Mouse (Mus musculus) embryonic facial prominence, embryonic 12.5 days (tissue): ENCODE data around the gene A930002H24Rik. TPM values are rescaled to one million over a fixed set of nuclear protein-coding genes. Genes with fewer than 3 reads are reported as not detected.
A peak's percentile ranks its signal among the peaks of the same experiment; 100 is the strongest.
"Not testable (repeated sequence)": the region's sequence is repeated elsewhere in the genome, so short reads cannot be mapped to it uniquely, and the experiment has no call there.

ENCODE experiments used
- ATAC-seq: fragments of 200-750 bp; cut with Nextera tagmentation; 2 replicates; pipeline ENCODE4 v1.8.0; 2017; ENCODE audit not compliant: insufficient number of reproducible peaks, insufficient read depth, low FRiP score, low TSS enrichment
- H3K27ac ChIP-seq: fragments of 300-500 bp; sonication (generic); 2 replicates; pipeline ENCODE4 v1.5.1; 2016; ENCODE audit warnings: mild to moderate bottlenecking
- H3K27me3 ChIP-seq: fragments of 300-500 bp; sonication (generic); 2 replicates; pipeline ENCODE4 v1.6.1; 2016; ENCODE audit warnings: mild to moderate bottlenecking, moderate library complexity
- H3K36me3 ChIP-seq: fragments of 300-500 bp; sonication (generic); 2 replicates; pipeline ENCODE4 v1.6.1; 2016; ENCODE audit warnings: mild to moderate bottlenecking
- H3K4me1 ChIP-seq: fragments of 300-500 bp; sonication (generic); 2 replicates; pipeline ENCODE4 v1.6.1; 2016
- H3K4me2 ChIP-seq: fragments of 300-500 bp; sonication (generic); replicated peaks from 2 replicates; pipeline ENCODE4 v1.6.1; 2016; ENCODE audit warnings: mild to moderate bottlenecking, moderate library complexity
- H3K4me3 ChIP-seq: fragments of 300-500 bp; sonication (generic); 2 replicates; pipeline ENCODE4 v1.5.1; 2016; ENCODE audit warnings: mild to moderate bottlenecking
- H3K9ac ChIP-seq: fragments of 300-500 bp; sonication (generic); 2 replicates; pipeline ENCODE4 v1.6.1; 2016; ENCODE audit warnings: mild to moderate bottlenecking, moderate library complexity
- H3K9me3 ChIP-seq: fragments of 300-500 bp; sonication (generic); 2 replicates; pipeline ENCODE4 v1.6.1; 2016; ENCODE audit warnings: mild to moderate bottlenecking, moderate library complexity
- WGBS: fragments of 180-500 bp; shearing (Covaris S2); methylation state at CpG from one replicate; pipeline ENCODE4 v1.1.7; 2016; 5-methylcytosine and 5-hydroxymethylcytosine counted together
- polyA plus RNA-seq: library from polyadenylated mRNA; unstranded; fragments of >200 nt; fragmentation: Nextera tagmentation; extraction: Ambion mirVana; gene quantifications from 2 replicates; pipeline ENCODE4 v1.2.1, GENCODE M21; 2016

The A930002H24Rik gene
- polyA plus RNA-seq, 1 experiment from 2014 or later, result 2.7 TPM

- H3K4me3 ChIP-seq, result no peak overlapping the region
- ATAC-seq, result no peak
- WGBS, result 42% methylated on average over 4 of the region's 4 CpGs
- H3K9ac ChIP-seq, result no peak overlapping the region
- no peaks in the 10 kb centered on the region for H3K9me3 ChIP-seq
- H3K4me1 ChIP-seq, result no peaks in the 10 kb centered on the region; the same call in 1 of the 2 replicates
- no peak overlapping the region for H3K4me2 ChIP-seq
- H3K27ac ChIP-seq, result no peak overlapping the region
- H3K36me3 ChIP-seq, result no peaks in the 10 kb centered on the region
- H3K27me3 ChIP-seq, result no peaks in the 10 kb centered on the region
Measured at GRCm38 (mm10) chr17:63860988-63861387, 2.6 kb downstream of the A930002H24Rik start.

- no peaks in the 10 kb centered on the region for H3K9me3 ChIP-seq
- no peaks in the 10 kb centered on the region for H3K36me3 ChIP-seq
- H3K27ac ChIP-seq, result no peak overlapping the region
- H3K4me2 ChIP-seq, result no peak overlapping the region
- H3K4me1 ChIP-seq, result no peaks in the 10 kb centered on the region; the same call in 1 of the 2 replicates
- H3K9ac ChIP-seq, result no peak overlapping the region
- no peak for ATAC-seq
- no peaks in the 10 kb centered on the region for H3K27me3 ChIP-seq
- WGBS, result 83% methylated on average over 7 of the region's 7 CpGs
- H3K4me3 ChIP-seq, result no peak overlapping the region
Measured at GRCm38 (mm10) chr17:63857023-63857544, 6.5 kb downstream of the A930002H24Rik start.

- Histone ChIP-seq H3K4me3 (no peak overlapping the region; the same call in 1 of the 2 replicates), H3K9ac (no peak overlapping the region; the same call in 1 of the 2 replicates), H3K4me1 (0 out of 2 replicates have a peak, but pooled peaks cover 3% of the 10 kb centered on the region), H3K27me3 (no peaks in the 10 kb centered on the region), H3K4me2 (peak overlapping the region; percentile 56), H3K9me3 (no peaks in the 10 kb centered on the region), H3K36me3 (no peaks in the 10 kb centered on the region), H3K27ac (no peak overlapping the region)
- ATAC-seq, result no peak
- WGBS, result 83% methylated on average over 9 of the region's 9 CpGs
Measured at GRCm38 (mm10) chr17:63850016-63850415, 13.6 kb downstream of the A930002H24Rik start.

- Histone ChIP-seq H3K4me3 (peak overlapping the region; percentile 66), H3K36me3 (no peaks in the 10 kb centered on the region), H3K27me3 (no peaks in the 10 kb centered on the region), H3K4me2 (peak overlapping the region; percentile 56), H3K4me1 (0 out of 2 replicates have a peak, but pooled peaks cover 3% of the 10 kb centered on the region), H3K9me3 (no peaks in the 10 kb centered on the region), H3K27ac (peak overlapping the region; percentile 54), H3K9ac (peak overlapping the region; percentile 77)
- WGBS, result 2% methylated on average over 18 of the region's 22 CpGs
- peak; percentile 99 for ATAC-seq
Measured at GRCm38 (mm10) chr17:63849566-63849965, 14.0 kb downstream of the A930002H24Rik start.

- Histone ChIP-seq H3K4me1 (0 out of 2 replicates have a peak, but pooled peaks cover 3% of the 10 kb centered on the region), H3K4me3 (peak overlapping the region; percentile 66), H3K9ac (peak overlapping the region; percentile 77), H3K36me3 (no peaks in the 10 kb centered on the region), H3K4me2 (peak overlapping the region; percentile 56), H3K27me3 (no peaks in the 10 kb centered on the region), H3K9me3 (no peaks in the 10 kb centered on the region), H3K27ac (peak overlapping the region; percentile 54)
- no peak for ATAC-seq
- WGBS, result 8% methylated on average over 6 of the region's 6 CpGs
Measured at GRCm38 (mm10) chr17:63849151-63849550, 14.4 kb downstream of the A930002H24Rik start.

- not testable (repeated sequence) for ATAC-seq
- 93% methylated on average over 3 of the region's 3 CpGs for WGBS
Measured at GRCm38 (mm10) chr17:63845766-63846165, 17.8 kb downstream of the A930002H24Rik start.

GRCm38 (mm10) chr17:63844936-63845335 is 18.7 kb downstream of the A930002H24Rik start:
- no peak overlapping the region for H3K27ac ChIP-seq
- no peak overlapping the region for H3K4me3 ChIP-seq
- 0 out of 2 replicates have a peak, but pooled peaks cover 3% of the 10 kb centered on the region for H3K4me1 ChIP-seq
- H3K4me2 ChIP-seq, result no peak overlapping the region
- WGBS, result 77% methylated on average over 5 of the region's 5 CpGs
- H3K27me3 ChIP-seq, result no peaks in the 10 kb centered on the region
- no peaks in the 10 kb centered on the region for H3K9me3 ChIP-seq
- no peak for ATAC-seq
- H3K36me3 ChIP-seq, result no peaks in the 10 kb centered on the region
- no peak overlapping the region for H3K9ac ChIP-seq

More at GRCm38 (mm10) chr17:63845766-63846165, 17.8 kb downstream of the A930002H24Rik start:
- not testable (repeated sequence) for H3K36me3 ChIP-seq, H3K4me2 ChIP-seq, H3K4me1 ChIP-seq, H3K4me3 ChIP-seq, H3K9me3 ChIP-seq, H3K27ac ChIP-seq, H3K9ac ChIP-seq, H3K27me3 ChIP-seq

- Histone ChIP-seq H3K9me3 (no peaks in the 10 kb centered on the region), H3K4me1 (no peaks in the 10 kb centered on the region), H3K36me3 (no peaks in the 10 kb centered on the region), H3K27me3 (no peaks in the 10 kb centered on the region), H3K4me2 (no peak overlapping the region), H3K27ac (no peak overlapping the region), H3K4me3 (no peak overlapping the region), H3K9ac (no peak overlapping the region)
- 81% methylated on average over 1 of the region's 1 CpGs for WGBS
- no peak for ATAC-seq
Measured at GRCm38 (mm10) chr17:63842226-63842625, 21.4 kb downstream of the A930002H24Rik start.

- H3K4me3 ChIP-seq, result no peak overlapping the region
- no peaks in the 10 kb centered on the region for H3K4me1 ChIP-seq
- no peak overlapping the region for H3K9ac ChIP-seq
- ATAC-seq, result no peak
- no peaks in the 10 kb centered on the region for H3K36me3 ChIP-seq
- WGBS, result 81% methylated on average over 3 of the region's 3 CpGs
- no peak overlapping the region for H3K4me2 ChIP-seq
- H3K27me3 ChIP-seq, result no peaks in the 10 kb centered on the region
- H3K9me3 ChIP-seq, result no peaks in the 10 kb centered on the region
- no peak overlapping the region for H3K27ac ChIP-seq
Measured at GRCm38 (mm10) chr17:63839636-63840269, 23.8 kb downstream of the A930002H24Rik start.

- H3K4me3 ChIP-seq, result no peak overlapping the region
- H3K9ac ChIP-seq, result no peak overlapping the region
- whole genome bisulfite sequencing, result 91% methylated on average over 8 of the region's 8 CpGs
- H3K4me2 ChIP-seq, result no peak overlapping the region
- H3K9me3 ChIP-seq, result no peaks in the 10 kb centered on the region
- ATAC-seq, result no peak
- no peaks in the 10 kb centered on the region for H3K36me3 ChIP-seq
- no peaks in the 10 kb centered on the region for H3K4me1 ChIP-seq
- no peak overlapping the region for H3K27ac ChIP-seq
- H3K27me3 ChIP-seq, result no peaks in the 10 kb centered on the region
Measured at GRCm38 (mm10) chr17:63838144-63838543, 25.4 kb downstream of the A930002H24Rik start.

GRCm38 (mm10) chr17:63836641-63837040 is 26.9 kb downstream of the A930002H24Rik start:
- no peak overlapping the region for H3K4me3 ChIP-seq
- H3K9me3 ChIP-seq, result no peaks in the 10 kb centered on the region
- WGBS, result 86% methylated on average over 8 of the region's 8 CpGs
- H3K4me2 ChIP-seq, result no peak overlapping the region
- H3K4me1 ChIP-seq, result no peaks in the 10 kb centered on the region
- ATAC-seq, result no peak
- H3K27me3 ChIP-seq, result no peaks in the 10 kb centered on the region
- no peaks in the 10 kb centered on the region for H3K36me3 ChIP-seq
- H3K27ac ChIP-seq, result no peak overlapping the region
- H3K9ac ChIP-seq, result no peak overlapping the region

GRCm38 (mm10) chr17:63836223-63836622 is 27.4 kb downstream of the A930002H24Rik start:
- no peaks in the 10 kb centered on the region for H3K27me3 ChIP-seq
- H3K4me3 ChIP-seq, result no peak overlapping the region
- 83% methylated on average over 2 of the region's 2 CpGs for WGBS
- H3K36me3 ChIP-seq, result no peaks in the 10 kb centered on the region
- no peak overlapping the region for H3K27ac ChIP-seq
- no peak overlapping the region for H3K9ac ChIP-seq
- H3K4me2 ChIP-seq, result no peak overlapping the region
- H3K4me1 ChIP-seq, result no peaks in the 10 kb centered on the region
- no peaks in the 10 kb centered on the region for H3K9me3 ChIP-seq
- ATAC-seq, result no peak
